25 mouse cellular contexts compared by ENCODE assay signal in genomic region chr9:12052429-12052828, GRCm38 (mm10).
DNase-seq lines count a peak whose midpoint lies in the region; ATAC-seq and TF ChIP-seq lines count a peak whose summit lies in the region.
"Had no signal": no experiment of that assay in that cellular context is flagged by ENCODE, and none has a peak within 500 bp of the region (broad histone marks: within the 10 kb centered on the region; RNA-seq: fewer than 3 reads in every experiment).

No protein-coding gene starts in this region.

- WGBS in forebrain, postnatal 0 days: 79% methylated on average over 1 of the region's 1 CpGs
- WGBS in forebrain, embryonic 13.5 days: 77% methylated on average over 1 of the region's 1 CpGs
- WGBS in midbrain, embryonic 12.5 days: 54% methylated on average over 1 of the region's 1 CpGs
- WGBS in midbrain, embryonic 11.5 days: 72% methylated on average over 1 of the region's 1 CpGs

- ATAC-seq in forebrain, postnatal 0 days: peak; percentile 58
- no peak for ATAC-seq in forebrain, embryonic 13.5 days
- ATAC-seq in midbrain, embryonic 12.5 days (ENCODE audit: low FRiP score, low read depth): peak; percentile 21; the same call in 1 of the 2 replicates
- ATAC-seq in midbrain, embryonic 11.5 days (ENCODE audit: low FRiP score): no peak
- ATAC-seq in CD4-positive, CD25-positive, alpha-beta regulatory T cell, adult 4 months: no peak
- ATAC-seq: forebrain, embryonic 16.5 days; Patski had no signal

- no peak for TF ChIP-seq CTCF in forebrain, postnatal 0 days (IDR thresholded peaks at IDR 0.05; ENCODE audit: low read depth)
- TF ChIP-seq CTCF in brain, embryonic 14.5 days (IDR thresholded peaks at IDR 0.05; ENCODE audit: borderline replicate concordance, extremely low read depth, insufficient read depth, insufficient read length): no peak

- H3K4me1 ChIP-seq in forebrain, postnatal 0 days (ENCODE audit: insufficient read depth): no peaks in the 10 kb centered on the region
- no peaks in the 10 kb centered on the region for H3K4me1 ChIP-seq in forebrain, embryonic 13.5 days
- no peaks in the 10 kb centered on the region for H3K4me1 ChIP-seq in midbrain, embryonic 12.5 days
- H3K4me1 ChIP-seq in midbrain, embryonic 11.5 days (ENCODE audit: control insufficient read depth, insufficient read depth, low read length): no peaks in the 10 kb centered on the region
- H3K4me1 ChIP-seq: embryonic facial prominence, embryonic 13.5 days; forebrain, embryonic 12.5 days; hindbrain, embryonic 12.5 days; hindbrain, embryonic 15.5 days had no signal

- no peak overlapping the region for H3K9ac ChIP-seq in forebrain, postnatal 0 days
- no peak overlapping the region for H3K9ac ChIP-seq in forebrain, embryonic 13.5 days
- no peak overlapping the region for H3K9ac ChIP-seq in midbrain, embryonic 12.5 days (replicated peaks)
- H3K9ac ChIP-seq in midbrain, embryonic 11.5 days (ENCODE audit: low read length): no peak overlapping the region
- H3K9ac ChIP-seq: embryonic facial prominence, embryonic 13.5 days; forebrain, embryonic 12.5 days; hindbrain, embryonic 12.5 days; hindbrain, embryonic 15.5 days had no signal

- no peak overlapping the region for H3K4me3 ChIP-seq in forebrain, postnatal 0 days (ENCODE audit: low read depth, low read length)
- H3K4me3 ChIP-seq in forebrain, embryonic 13.5 days: no peak overlapping the region
- H3K4me3 ChIP-seq in midbrain, embryonic 12.5 days: no peak overlapping the region
- H3K4me3 ChIP-seq in midbrain, embryonic 11.5 days (ENCODE audit: low read depth, low read length): no peak overlapping the region
- H3K4me3 ChIP-seq: embryonic facial prominence, embryonic 13.5 days; erythroblast, embryonic 14.5 days; forebrain, embryonic 12.5 days; gastrocnemius, adult 2 months; hindbrain, embryonic 12.5 days; hindbrain, embryonic 15.5 days had no signal

- no peak overlapping the region for H3K27ac ChIP-seq in forebrain, postnatal 0 days (ENCODE audit: low read depth, low read length)
- H3K27ac ChIP-seq in forebrain, embryonic 13.5 days: no peak overlapping the region
- H3K27ac ChIP-seq in midbrain, embryonic 12.5 days (replicated peaks): no peak overlapping the region
- H3K27ac ChIP-seq in midbrain, embryonic 11.5 days (ENCODE audit: low read depth, low read length): no peak overlapping the region
- H3K27ac ChIP-seq: embryonic facial prominence, embryonic 13.5 days; forebrain, embryonic 12.5 days; gastrocnemius, adult 2 months; hindbrain, embryonic 12.5 days; hindbrain, embryonic 15.5 days had no signal

- H3K9me3 ChIP-seq in forebrain, postnatal 0 days (ENCODE audit: low read length): no peaks in the 10 kb centered on the region
- H3K9me3 ChIP-seq in forebrain, embryonic 13.5 days (replicated peaks): no peaks in the 10 kb centered on the region
- H3K9me3 ChIP-seq in midbrain, embryonic 12.5 days: no peaks in the 10 kb centered on the region
- H3K9me3 ChIP-seq in midbrain, embryonic 11.5 days (ENCODE audit: control insufficient read depth, low read length): no peaks in the 10 kb centered on the region
- H3K9me3 ChIP-seq: embryonic facial prominence, embryonic 13.5 days; forebrain, embryonic 12.5 days; G1E; hindbrain, embryonic 12.5 days; hindbrain, embryonic 15.5 days had no signal

- peak; percentile 11 for DNase-seq in forebrain, postnatal 0 days
- no peak for DNase-seq in midbrain, embryonic 11.5 days (ENCODE audit: low spot score, missing footprints)
- peak; percentile 25 for DNase-seq in brain, embryonic 14.5 days (ENCODE audit: low read depth)
- DNase-seq: adrenal gland, postnatal 10 days; adrenal gland, postnatal 36 days; cerebellum, adult 11 months; cerebellum, adult 2 months; cerebellum, adult 9-11 months; cerebellum, postnatal 25 days; gastrocnemius, adult 2 months; gastrocnemius, postnatal 14 days; heart, adult 11 months had no signal

- H3K4me2 ChIP-seq in forebrain, postnatal 0 days (ENCODE audit: low read depth): no peak overlapping the region
- H3K4me2 ChIP-seq in forebrain, embryonic 13.5 days: no peak overlapping the region
- H3K4me2 ChIP-seq in midbrain, embryonic 12.5 days (replicated peaks): no peak overlapping the region
- H3K4me2 ChIP-seq in midbrain, embryonic 11.5 days: no peak overlapping the region
- H3K4me2 ChIP-seq: embryonic facial prominence, embryonic 13.5 days; forebrain, embryonic 12.5 days; heart, embryonic 11.5 days; hindbrain, embryonic 12.5 days; hindbrain, embryonic 15.5 days had no signal

- no peak for TF ChIP-seq POLR2A in brain, embryonic 14.5 days (IDR thresholded peaks at IDR 0.05; ENCODE audit: borderline replicate concordance, extremely low read depth, insufficient read depth, insufficient read length, poor library complexity, severe bottlenecking)

- no peaks in the 10 kb centered on the region for H3K36me3 ChIP-seq in forebrain, postnatal 0 days (ENCODE audit: insufficient read depth)
- no peaks in the 10 kb centered on the region for H3K36me3 ChIP-seq in forebrain, embryonic 13.5 days (ENCODE audit: poor library complexity, severe bottlenecking)
- no peaks in the 10 kb centered on the region for H3K36me3 ChIP-seq in midbrain, embryonic 12.5 days
- H3K36me3 ChIP-seq in midbrain, embryonic 11.5 days (ENCODE audit: control insufficient read depth, insufficient read depth, low read length): no peaks in the 10 kb centered on the region
- H3K36me3 ChIP-seq: embryonic facial prominence, embryonic 13.5 days; forebrain, embryonic 12.5 days; G1E; hindbrain, embryonic 12.5 days; hindbrain, embryonic 15.5 days had no signal

- no peaks in the 10 kb centered on the region for H3K27me3 ChIP-seq in forebrain, postnatal 0 days (ENCODE audit: insufficient read depth, low read length)
- H3K27me3 ChIP-seq in forebrain, embryonic 13.5 days: no peaks in the 10 kb centered on the region
- no peaks in the 10 kb centered on the region for H3K27me3 ChIP-seq in midbrain, embryonic 12.5 days
- H3K27me3 ChIP-seq in midbrain, embryonic 11.5 days (ENCODE audit: control insufficient read depth, insufficient read depth, low read length): no peaks in the 10 kb centered on the region
- H3K27me3 ChIP-seq: CH12.LX; embryonic facial prominence, embryonic 13.5 days; forebrain, embryonic 12.5 days; hindbrain, embryonic 12.5 days; hindbrain, embryonic 15.5 days; Patski had no signal

Comparison
In these comparisons a context has a peak if more than half of its experiments do, and no peak if none do; other contexts are left out.
1. ATAC-seq: peak in forebrain, postnatal 0 days (single experiment) and midbrain, embryonic 12.5 days (single experiment); none in forebrain, embryonic 13.5 days (single experiment), midbrain, embryonic 11.5 days (single experiment) and CD4-positive, CD25-positive, alpha-beta regulatory T cell, adult 4 months (single experiment).